Mouse (Mus musculus): ENCODE measurements at regions not wholly inside any gene's neighbourhood (a gene's known extent, or its start where the extent isn't known, plus 50 kb on each side); places are given as distances from the start of the nearest gene placed in this dataset.
"Not testable (repeated sequence)": the region's sequence is repeated elsewhere in the genome, so short reads cannot be mapped to it uniquely, and the experiment has no call there.

- no peak for DNase-seq
Observed at GRCm38 (mm10) chr2:166516261-166516660, 197.4 kb downstream of the Prex1 start.

- no peak for DNase-seq
Observed at GRCm38 (mm10) chr2:166514664-166515063, 199.0 kb downstream of the Prex1 start.

GRCm38 (mm10) chr2:166512488-166512887 is 201.1 kb downstream of the Prex1 start:
- DNase-seq: peak; percentile 45

GRCm38 (mm10) chr2:166511477-166511876 is 202.2 kb downstream of the Prex1 start:
- not testable (repeated sequence) for DNase-seq

GRCm38 (mm10) chr2:166510776-166511175 is 202.9 kb downstream of the Prex1 start:
- no peak for DNase-seq

- DNase-seq: no peak
Observed at GRCm38 (mm10) chr2:166509591-166509990, 204.0 kb downstream of the Prex1 start.

- no peak for DNase-seq
Observed at GRCm38 (mm10) chr2:166508656-166509420, 204.8 kb downstream of the Prex1 start.

- no peak for DNase-seq
Observed at GRCm38 (mm10) chr2:166505309-166505708, 208.3 kb downstream of the Prex1 start.

GRCm38 (mm10) chr2:166503666-166504065 is 210.0 kb downstream of the Prex1 start:
- peak; percentile 80 for DNase-seq

- no peak for DNase-seq
Observed at GRCm38 (mm10) chr2:166492895-166493294, 220.7 kb downstream of the Prex1 start.

GRCm38 (mm10) chr2:166492421-166492820 is 221.2 kb downstream of the Prex1 start:
- DNase-seq: no peak

GRCm38 (mm10) chr2:166491861-166492260 is 221.8 kb downstream of the Prex1 start:
- no peak for DNase-seq

- DNase-seq: peak; percentile 62
Observed at GRCm38 (mm10) chr2:166489041-166489872, 224.4 kb downstream of the Prex1 start.

GRCm38 (mm10) chr2:166487688-166488087 is 225.9 kb downstream of the Prex1 start:
- peak; percentile 64 for DNase-seq

- no peak for DNase-seq
Observed at GRCm38 (mm10) chr2:166485788-166486187, 227.8 kb downstream of the Prex1 start.

- DNase-seq: no peak
Observed at GRCm38 (mm10) chr2:166485361-166485760, 228.3 kb downstream of the Prex1 start.

GRCm38 (mm10) chr2:166483617-166484319 is 229.9 kb downstream of the Prex1 start:
- no peak for DNase-seq

- DNase-seq: peak; percentile 61
Observed at GRCm38 (mm10) chr2:166482720-166483616, 230.7 kb downstream of the Prex1 start.

GRCm38 (mm10) chr2:166481774-166482173 is 231.9 kb downstream of the Prex1 start:
- no peak for DNase-seq

- DNase-seq: no peak
Observed at GRCm38 (mm10) chr2:166481362-166481761, 232.3 kb downstream of the Prex1 start.

- DNase-seq: peak; percentile 42
Observed at GRCm38 (mm10) chr2:166480883-166481282, 232.7 kb downstream of the Prex1 start.

GRCm38 (mm10) chr2:166476953-166477352 is 236.7 kb downstream of the Prex1 start:
- no peak for DNase-seq

Data from retina, postnatal 1 day (tissue).